Comparison of ENCODE assay signal across 9 mouse cellular contexts in genomic region chr19:54248256-54248936, GRCm38 (mm10).
A peak's percentile ranks its signal among the peaks of the same experiment; 100 is the strongest.
DNase-seq lines count a peak whose midpoint lies in the region; ATAC-seq lines count a peak whose summit lies in the region.
"Had no signal": no experiment of that assay in that cellular context is flagged by ENCODE, and none has a peak within 500 bp of the region (broad histone marks: within the 10 kb centered on the region; RNA-seq: fewer than 3 reads in every experiment).

No protein-coding gene starts in this region.

- H3K27ac ChIP-seq in heart, embryonic 10.5 days: no peak overlapping the region
- H3K27ac ChIP-seq: lung, embryonic 15.5 days had no signal

- intact Hi-C loops in heart, postnatal 10 days (cut with DNase I): no loop called here

- H3K27me3 ChIP-seq in heart, embryonic 10.5 days (ENCODE audit: insufficient read depth, poor library complexity, severe bottlenecking): no peaks in the 10 kb centered on the region
- H3K27me3 ChIP-seq: lung, embryonic 15.5 days had no signal

- H3K4me1 ChIP-seq in heart, embryonic 10.5 days: no peaks in the 10 kb centered on the region
- H3K4me1 ChIP-seq: lung, embryonic 15.5 days had no signal

- 23% methylated on average over 6 of the region's 6 CpGs for WGBS in heart, embryonic 10.5 days

- H3K4me3 ChIP-seq in heart, embryonic 10.5 days: no peak overlapping the region
- H3K4me3 ChIP-seq: lung, embryonic 15.5 days had no signal

- no peaks in the 10 kb centered on the region for H3K36me3 ChIP-seq in heart, embryonic 10.5 days
- H3K36me3 ChIP-seq: lung, embryonic 15.5 days had no signal

- ATAC-seq in monocyte, adult 5-6 weeks (replicated peaks; ENCODE audit: insufficient number of reproducible peaks, low FRiP score, low TSS enrichment, poor library complexity, severe bottlenecking): no peak
- no peak for ATAC-seq in cerebellum, adult (ENCODE audit: insufficient number of reproducible peaks, low FRiP score, low TSS enrichment)

- H3K9me3 ChIP-seq in heart, embryonic 10.5 days: no peaks in the 10 kb centered on the region
- H3K9me3 ChIP-seq: lung, embryonic 15.5 days had no signal

- peak; percentile 15 to 41 for DNase-seq in heart, postnatal 10 days
- no peak for DNase-seq in heart, embryonic 10.5 days (ENCODE audit: low spot score)
- DNase-seq in 416B (ENCODE audit: low read depth) (peak; percentile 16), NIH3T3 (ENCODE audit: low read depth) (peak; percentile 53)
- peak; percentile 41 to 53 for DNase-seq in kidney, postnatal 4 days
- DNase-seq in cerebellum, adult 18-20 months: no peak

Comparison
In these comparisons a context has a peak if more than half of its experiments do, and no peak if none do; other contexts are left out.
1. DNase-seq: peak in heart, postnatal 10 days (2 of 2), 416B (single experiment), NIH3T3 (single experiment) and kidney, postnatal 4 days (2 of 2); none in heart, embryonic 10.5 days (single experiment) and cerebellum, adult 18-20 months (0 of 2).